Mouse (Mus musculus): ENCODE results near the gene Zfp870. TPM values are rescaled to one million over a fixed set of nuclear protein-coding genes. Genes with fewer than 3 reads are reported as not detected.
"Not testable (repeated sequence)": the region's sequence is repeated elsewhere in the genome, so short reads cannot be mapped to it uniquely, and the experiment has no call there.

Zfp870 gene
- polyA plus RNA-seq, 1 experiment from 2014 or later, result 9.2 TPM

DNA sequence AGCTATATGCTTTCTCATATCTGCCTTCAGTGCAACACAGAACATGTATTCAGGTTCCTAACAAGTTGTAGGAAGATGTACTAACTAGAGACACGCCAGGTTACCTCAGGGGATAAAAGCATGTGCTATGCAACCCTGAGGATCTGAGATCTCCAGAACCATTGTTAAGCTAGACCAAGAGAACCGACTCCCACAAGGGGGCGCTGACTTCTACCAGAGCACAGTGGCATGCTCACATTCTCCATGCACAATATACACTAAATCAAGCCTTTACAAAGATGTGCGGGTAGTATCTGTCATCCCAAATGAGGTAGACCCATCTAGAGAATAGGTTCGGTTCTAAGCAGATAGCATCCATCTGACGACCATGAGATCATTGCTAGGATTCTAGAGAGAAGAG, 34.7 kb downstream of the Zfp870 start:
- H3K4me1 ChIP-seq; H3K9ac ChIP-seq (replicated peaks); H3K4me3 ChIP-seq; H3K9me3 ChIP-seq; ATAC-seq (replicated peaks); H3K36me3 ChIP-seq; H3K27me3 ChIP-seq; H3K4me2 ChIP-seq (replicated peaks); H3K27ac ChIP-seq (replicated peaks): not testable (repeated sequence)
- WGBS, result 73% methylated on average over 4 of the region's 6 CpGs

DNA sequence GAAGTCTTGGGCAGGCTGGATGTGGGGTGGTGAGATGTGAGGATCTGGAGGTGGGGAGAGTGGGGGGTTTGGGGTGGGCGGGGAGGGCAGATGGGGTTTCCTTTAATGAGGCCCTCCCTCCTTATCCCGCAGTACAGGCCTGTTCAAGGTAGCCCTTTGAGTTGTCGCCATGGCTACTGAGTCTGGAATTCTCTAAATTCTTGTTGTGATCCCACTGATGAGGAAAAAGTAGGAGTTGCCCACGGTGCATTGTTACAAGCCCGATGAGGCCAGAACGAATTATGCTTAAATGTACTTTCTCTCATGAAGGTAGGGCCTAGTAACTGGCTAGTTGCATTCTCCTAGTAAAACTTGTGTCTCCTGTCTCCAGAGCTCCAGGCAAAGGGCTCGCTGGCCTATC, 39.9 kb downstream of the Zfp870 start:
- 18% methylated on average over 7 of the region's 7 CpGs for WGBS
- no peak for ATAC-seq (replicated peaks)
- no peaks in the 10 kb centered on the region for H3K9me3 ChIP-seq

DNA sequence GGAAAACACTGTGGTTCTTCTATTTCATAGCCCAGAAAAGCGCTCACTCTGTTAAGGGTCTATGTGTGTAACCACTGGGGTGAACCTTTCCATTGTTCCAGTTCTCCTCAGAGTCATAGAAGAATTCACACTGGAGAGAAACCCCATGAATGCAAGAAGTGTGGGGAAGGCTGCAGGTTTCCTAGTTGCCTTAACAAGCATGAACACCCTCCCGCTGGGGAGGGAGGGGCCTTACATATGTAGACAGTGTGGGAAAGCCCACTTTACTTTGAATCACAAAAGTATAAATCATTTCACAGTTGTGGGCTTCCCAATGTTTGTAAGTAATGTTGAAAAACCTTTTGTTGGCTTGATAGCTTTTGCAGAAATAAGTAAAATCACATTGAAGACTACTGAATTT, 50.1 kb downstream of the Zfp870 start:
- H3K36me3 ChIP-seq, result no peaks in the 10 kb centered on the region
- H3K9me3 ChIP-seq, result no peaks in the 10 kb centered on the region; the same call in 1 of the 2 replicates
- H3K9ac ChIP-seq (replicated peaks), result no peak overlapping the region
- H3K27ac ChIP-seq (replicated peaks), result no peak overlapping the region
- H3K4me2 ChIP-seq (replicated peaks), result no peak overlapping the region
- H3K4me3 ChIP-seq, result no peak overlapping the region
- WGBS, result 74% methylated on average over 2 of the region's 2 CpGs
- no peaks in the 10 kb centered on the region for H3K4me1 ChIP-seq
- H3K27me3 ChIP-seq, result no peaks in the 10 kb centered on the region
- no peak for ATAC-seq (replicated peaks)

More for the DNA sequence above, 39.9 kb downstream of the Zfp870 start:
- no peaks in the 10 kb centered on the region for H3K36me3 ChIP-seq
- no peak overlapping the region for H3K27ac ChIP-seq (replicated peaks)
- H3K9ac ChIP-seq (replicated peaks), result no peak overlapping the region
- no peaks in the 10 kb centered on the region for H3K4me1 ChIP-seq
- H3K4me3 ChIP-seq, result no peak overlapping the region
- H3K27me3 ChIP-seq, result no peaks in the 10 kb centered on the region
- H3K4me2 ChIP-seq (replicated peaks), result no peak overlapping the region

DNA sequence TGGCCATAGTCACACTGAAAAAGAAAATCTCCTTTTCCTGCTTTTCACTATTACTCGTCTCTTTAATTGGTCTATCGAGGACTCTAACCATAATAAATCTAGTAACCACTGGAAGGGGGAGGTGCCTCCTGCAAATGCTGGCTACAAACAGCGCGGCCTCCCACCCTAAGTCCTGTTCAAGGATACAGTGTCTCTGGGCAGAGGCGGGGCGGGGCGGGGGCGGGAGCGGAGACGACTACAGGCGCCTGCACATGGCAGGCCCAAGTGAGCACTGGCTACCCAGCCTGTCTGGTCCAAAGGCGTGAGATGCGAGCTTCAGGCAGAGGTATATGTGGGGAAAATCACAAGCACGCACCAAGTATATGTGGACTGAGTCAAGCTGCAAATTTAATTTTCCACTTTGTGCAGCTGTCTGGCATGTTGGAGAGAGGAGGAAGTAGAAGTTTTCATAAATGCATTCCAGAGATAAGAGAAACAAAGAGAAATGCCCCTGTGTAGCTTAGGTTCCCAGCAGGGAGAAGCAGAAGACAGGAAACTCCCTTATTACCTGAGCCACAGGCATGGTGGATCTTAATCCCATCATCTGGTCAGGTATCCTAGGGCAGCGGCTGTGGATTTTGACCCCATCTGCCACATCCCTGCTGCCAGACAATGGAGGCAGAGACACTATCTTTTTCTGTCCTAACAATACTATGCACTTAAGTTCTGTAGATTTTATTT, 52.2 kb downstream of the Zfp870 start:
- Histone ChIP-seq H3K9ac (replicated peaks) (no peak overlapping the region), H3K27me3 (no peaks in the 10 kb centered on the region), H3K4me2 (replicated peaks) (no peak overlapping the region), H3K27ac (replicated peaks) (no peak overlapping the region), H3K4me3 (no peak overlapping the region), H3K36me3 (no peaks in the 10 kb centered on the region), H3K4me1 (no peaks in the 10 kb centered on the region), H3K9me3 (no peaks in the 10 kb centered on the region; the same call in 1 of the 2 replicates)
- 35% methylated on average over 15 of the region's 15 CpGs for WGBS
- ATAC-seq (replicated peaks), result no peak

DNA sequence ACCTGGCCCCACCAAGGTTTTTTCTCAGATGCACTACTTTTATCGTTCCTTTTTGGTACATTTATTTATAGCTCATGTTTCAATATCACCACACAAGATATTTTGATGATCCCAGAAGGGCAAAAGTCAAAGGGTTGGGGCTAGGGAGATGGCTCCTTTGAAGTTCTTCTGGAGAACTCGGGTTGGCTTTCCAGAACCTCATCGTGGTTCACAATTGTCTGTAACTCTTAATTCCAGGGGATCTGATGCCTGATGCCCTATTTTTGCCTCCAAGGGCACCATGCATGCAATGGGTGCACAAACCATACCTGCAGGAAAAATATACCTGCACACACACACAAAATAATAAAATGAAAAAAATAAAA, 61.0 kb downstream of the Zfp870 start:
- Histone ChIP-seq H3K4me1 (peaks cover 13% of the 10 kb centered on the region), H3K9me3 (no peaks in the 10 kb centered on the region), H3K4me2 (replicated peaks) (peak overlapping the region; percentile 75), H3K27ac (replicated peaks) (no peak overlapping the region), H3K27me3 (no peaks in the 10 kb centered on the region), H3K4me3 (peak overlapping the region; percentile 82), H3K9ac (replicated peaks) (no peak overlapping the region; the same call in 1 of the 2 replicates), H3K36me3 (peaks cover 11% of the 10 kb centered on the region)
- peak; percentile 36 for ATAC-seq (replicated peaks)
- 34% methylated on average over 3 of the region's 3 CpGs for WGBS

DNA sequence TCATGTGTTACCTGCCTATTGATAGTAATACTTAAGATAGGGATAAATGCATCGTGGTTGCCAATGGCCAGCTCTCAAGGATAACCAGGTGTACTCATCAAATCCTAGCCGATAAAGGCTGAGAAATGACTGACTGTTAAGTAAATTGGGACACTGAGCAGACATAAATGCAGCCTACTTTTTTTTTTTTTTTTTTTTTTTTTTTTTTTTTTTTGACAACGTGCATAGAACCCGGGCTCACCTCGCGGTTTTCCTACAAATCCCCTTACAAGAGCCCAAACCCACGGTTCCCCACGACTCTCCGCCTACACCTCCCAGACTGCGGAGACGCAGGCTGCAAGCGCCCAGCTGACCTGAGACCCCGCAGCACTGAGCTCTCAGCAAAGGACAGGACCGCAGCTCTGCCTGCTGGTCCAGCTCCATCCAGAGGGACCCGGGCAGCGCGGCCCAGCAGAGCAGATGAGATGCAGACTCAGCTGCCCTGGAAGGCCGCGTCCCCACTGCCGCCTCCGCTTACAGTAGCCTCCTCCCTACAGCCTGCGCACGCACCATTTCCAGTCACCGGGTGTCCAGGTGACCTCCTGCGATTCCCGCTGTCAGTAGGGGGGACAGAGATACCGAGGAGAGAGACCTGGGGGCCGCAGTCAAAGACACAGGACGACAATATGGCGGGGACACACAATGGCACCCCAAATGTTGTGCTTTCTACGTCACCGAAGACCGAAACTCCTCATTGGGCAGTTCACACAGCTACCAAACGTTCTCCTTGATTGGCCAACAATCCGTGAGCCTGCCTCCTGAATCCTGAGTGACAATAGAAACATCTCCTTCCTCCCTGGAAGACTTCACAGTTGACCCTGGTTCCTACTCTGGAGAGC, 61.7 kb downstream of the Zfp870 start, which contains the start of gene Zfp799:
Gene Zfp799 (minus strand): TSS at position 722 of the 878 bp plus-strand sequence.
- ATAC-seq (replicated peaks), result peak; percentile 100
- peak within 1 kb of the TSS; percentile 79 for H3K27ac ChIP-seq (replicated peaks)
- peak within 1 kb of the TSS; percentile 82 for H3K4me3 ChIP-seq
- H3K9ac ChIP-seq (replicated peaks), result peak within 1 kb of the TSS; percentile 96
- H3K4me2 ChIP-seq (replicated peaks), result peak within 1 kb of the TSS; percentile 75
- peaks cover 16% of the 10 kb centered on the region for H3K36me3 ChIP-seq
- no peaks in the 10 kb centered on the region for H3K9me3 ChIP-seq
- WGBS, result 1% methylated on average over 35 of the region's 35 CpGs
- H3K4me1 ChIP-seq, result peaks cover 13% of the 10 kb centered on the region
- no peaks in the 10 kb centered on the region for H3K27me3 ChIP-seq

Other genes with a start within 250 kb of the Zfp870 start
- not detected in 2 replicates for gene Cyp4f40, start 232.7 kb downstream of the Zfp870 start, polyA plus RNA-seq (2015; fragmentation: Nextera tagmentation; extraction: Ambion mirVana)
- gene Cyp4f15, start 206.0 kb downstream of the Zfp870 start, polyA plus RNA-seq (2015; fragmentation: Nextera tagmentation; extraction: Ambion mirVana), result 1.1 and 1.5 TPM in 2 replicates
- 43.1 and 44.7 TPM in 2 replicates for gene Zfp871, start 103.4 kb downstream of the Zfp870 start, polyA plus RNA-seq (2015; fragmentation: Nextera tagmentation; extraction: Ambion mirVana)
- 40.9 TPM in 2 replicates for gene Zfp811, start 81.7 kb downstream of the Zfp870 start, polyA plus RNA-seq (2015; fragmentation: Nextera tagmentation; extraction: Ambion mirVana)
- gene Zfp799, start 61.4 kb downstream of the Zfp870 start, polyA plus RNA-seq (2015; fragmentation: Nextera tagmentation; extraction: Ambion mirVana), result 22.8 and 23.6 TPM in 2 replicates
- 0.10 TPM in 1 of 2 replicates, not detected in the other for gene Cyp4f14, start 25.7 kb upstream of the Zfp870 start, polyA plus RNA-seq (2015; fragmentation: Nextera tagmentation; extraction: Ambion mirVana)
- 7.0 and 7.9 TPM in 2 replicates for gene Cyp4f13, start 55.8 kb upstream of the Zfp870 start, polyA plus RNA-seq (2015; fragmentation: Nextera tagmentation; extraction: Ambion mirVana)
- 9.7 and 10.9 TPM in 2 replicates for gene Zfp472, start 74.2 kb upstream of the Zfp870 start, polyA plus RNA-seq (2015; fragmentation: Nextera tagmentation; extraction: Ambion mirVana)
- gene Zfp952, start 101.5 kb upstream of the Zfp870 start, polyA plus RNA-seq (2015; fragmentation: Nextera tagmentation; extraction: Ambion mirVana), result 22.0 and 22.6 TPM in 2 replicates
- gene Zfp763, start 141.8 kb upstream of the Zfp870 start, polyA plus RNA-seq (2015; fragmentation: Nextera tagmentation; extraction: Ambion mirVana), result 28.8 and 30.1 TPM in 2 replicates
- not detected in 2 replicates for gene 4921501E09Rik, start 176.4 kb upstream of the Zfp870 start, polyA plus RNA-seq (2015; fragmentation: Nextera tagmentation; extraction: Ambion mirVana)
- 22.5 and 25.3 TPM in 2 replicates for gene Zfp563, start 197.7 kb upstream of the Zfp870 start, polyA plus RNA-seq (2015; fragmentation: Nextera tagmentation; extraction: Ambion mirVana)
- gene Morc2b, start 248.0 kb upstream of the Zfp870 start, polyA plus RNA-seq (2015; fragmentation: Nextera tagmentation; extraction: Ambion mirVana), result 0.39 and 0.51 TPM in 2 replicates